Mouse (Mus musculus): ENCODE results near the gene H2al2a. TPM values are rescaled to one million over a fixed set of nuclear protein-coding genes. Genes with fewer than 3 reads are reported as not detected.

H2al2a gene
- polyA plus RNA-seq, 1 experiment from 2014 or later, result not detected

DNA sequence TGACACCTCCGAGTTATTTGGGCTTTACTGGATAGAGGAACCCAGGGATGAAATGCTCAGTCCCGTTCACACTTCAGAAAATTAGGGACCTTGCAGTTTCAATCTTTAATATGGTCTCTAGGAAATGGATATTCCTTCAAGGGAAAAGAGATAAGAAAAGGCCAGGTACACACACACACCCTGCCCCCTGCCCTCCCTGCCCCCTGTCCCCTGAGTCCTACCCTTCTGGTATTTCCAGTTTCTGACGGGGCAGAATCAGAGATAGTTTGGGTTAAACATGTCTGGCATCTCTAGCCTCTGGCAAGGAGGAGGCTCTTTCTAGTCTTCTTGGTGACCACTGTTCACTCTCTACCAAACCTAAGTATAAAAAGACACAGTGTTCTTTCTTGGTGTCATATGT, 49.9 kb downstream of the H2al2a start:
- Histone ChIP-seq H3K27ac (no peak overlapping the region), H3K36me3 (no peaks in the 10 kb centered on the region), H3K9me3 (replicated peaks) (no peaks in the 10 kb centered on the region), H3K27me3 (ENCODE audit: low read depth, poor library complexity, severe bottlenecking) (no peaks in the 10 kb centered on the region), H3K4me1 (no peaks in the 10 kb centered on the region), H3K4me3 (no peak overlapping the region)
- WGBS, result 67% methylated on average over 3 of the region's 3 CpGs
- DNase-seq (ENCODE audit: low spot score), result no peak

Other genes with a start within 250 kb of the H2al2a start
- gene A930004D18Rik, start 40.8 kb upstream of the H2al2a start, polyA plus RNA-seq (2016; fragmentation: Nextera tagmentation; extraction: Ambion mirVana), result 11.5 and 11.6 TPM in 2 replicates
- gene Skida1, start 52.1 kb upstream of the H2al2a start, polyA plus RNA-seq (2016; fragmentation: Nextera tagmentation; extraction: Ambion mirVana), result 7.0 and 11.5 TPM in 2 replicates
- gene Mllt10, start 58.3 kb upstream of the H2al2a start, polyA plus RNA-seq (2016; fragmentation: Nextera tagmentation; extraction: Ambion mirVana), result 56.9 and 65.3 TPM in 2 replicates

Data from limb, embryonic 10.5 days (tissue).